Mouse (Mus musculus) kidney, postnatal 0 days (tissue): ENCODE measurements at regions not wholly inside any gene's neighbourhood (a gene's known extent, or its start where the extent isn't known, plus 50 kb on each side); places are given as distances from the start of the nearest gene placed in this dataset.
"Not testable (repeated sequence)": the region's sequence is repeated elsewhere in the genome, so short reads cannot be mapped to it uniquely, and the experiment has no call there.

Source experiments
- ATAC-seq: fragments of 200-750 bp; cut with Nextera tagmentation; replicated peaks from 2 replicates; pipeline ENCODE4 v1.8.0; 2017; ENCODE audit warnings: low read depth, moderate number of reproducible peaks, moderate TSS enrichment, moderate library complexity; ENCODE audit not compliant: low FRiP score
- DNase-seq: peaks from one replicate; pipeline ENCODE4 v3.0.0-alpha.2; 2016; ENCODE audit warnings: low spot score
- H3K27ac ChIP-seq: fragments of 300-500 bp; sonication (generic); 2 replicates; pipeline ENCODE4 v1.5.1; 2014; ENCODE audit warnings: mild to moderate bottlenecking
- H3K27me3 ChIP-seq: fragments of 300-500 bp; sonication (generic); 2 replicates; pipeline ENCODE4 v1.6.1; 2014; ENCODE audit warnings: low read length, mixed read lengths; ENCODE audit not compliant: insufficient read depth
- H3K36me3 ChIP-seq: fragments of 300-500 bp; sonication (generic); 2 replicates; pipeline ENCODE4 v1.6.1; 2014; ENCODE audit warnings: low read length, mixed read lengths; ENCODE audit not compliant: insufficient read depth
- H3K4me1 ChIP-seq: fragments of 300-500 bp; sonication (generic); replicated peaks from 2 replicates; pipeline ENCODE4 v1.6.1; 2014; ENCODE audit warnings: antibody characterized with exemption, low read length, mixed read lengths; ENCODE audit not compliant: insufficient read depth
- H3K4me2 ChIP-seq: fragments of 300-500 bp; sonication (generic); 2 replicates; pipeline ENCODE4 v1.6.1; 2014; ENCODE audit warnings: mild to moderate bottlenecking, low read length, moderate library complexity, mixed read lengths
- H3K4me3 ChIP-seq: fragments of 300-500 bp; sonication (generic); replicated peaks from 2 replicates; pipeline ENCODE4 v1.5.1; 2014; ENCODE audit warnings: low read depth, low read length
- H3K9ac ChIP-seq: fragments of 300-500 bp; sonication (generic); 2 replicates; pipeline ENCODE4 v1.6.1; 2014; ENCODE audit warnings: low read depth, low read length
- H3K9me3 ChIP-seq: fragments of 300-500 bp; sonication (generic); replicated peaks from 2 replicates; pipeline ENCODE4 v1.6.1; 2016; ENCODE audit warnings: low read length, inconsistent platforms, mixed read lengths
- CTCF ChIP-seq: IDR thresholded peaks from 2 replicates; pipeline ENCODE4 v1.5.1; 2016; ENCODE audit warnings: antibody characterized with exemption, low read depth, mild to moderate bottlenecking, moderate library complexity
- WGBS: fragments of 180-500 bp; shearing (Covaris S2); extraction: QIAGEN DNeasy Blood & Tissue Kit; methylation state at CpG from one replicate; pipeline ENCODE4 v1.1.7; 2014; 5-methylcytosine and 5-hydroxymethylcytosine counted together

GRCm38 (mm10) chr9:33691731-33692130 is 794.0 kb upstream of the Kirrel3 start:
- 80% methylated on average over 4 of the region's 4 CpGs for WGBS
- H3K4me3 ChIP-seq: no peak overlapping the region
- no peaks in the 10 kb centered on the region for H3K36me3 ChIP-seq
- no peak for TF ChIP-seq CTCF
- H3K4me1 ChIP-seq: no peaks in the 10 kb centered on the region
- ATAC-seq (no peak), DNase-seq (no peak)
- H3K27ac ChIP-seq: no peak overlapping the region
- no peaks in the 10 kb centered on the region for H3K9me3 ChIP-seq
- no peak overlapping the region for H3K9ac ChIP-seq
- H3K27me3 ChIP-seq: no peaks in the 10 kb centered on the region
- no peak overlapping the region for H3K4me2 ChIP-seq

DNA sequence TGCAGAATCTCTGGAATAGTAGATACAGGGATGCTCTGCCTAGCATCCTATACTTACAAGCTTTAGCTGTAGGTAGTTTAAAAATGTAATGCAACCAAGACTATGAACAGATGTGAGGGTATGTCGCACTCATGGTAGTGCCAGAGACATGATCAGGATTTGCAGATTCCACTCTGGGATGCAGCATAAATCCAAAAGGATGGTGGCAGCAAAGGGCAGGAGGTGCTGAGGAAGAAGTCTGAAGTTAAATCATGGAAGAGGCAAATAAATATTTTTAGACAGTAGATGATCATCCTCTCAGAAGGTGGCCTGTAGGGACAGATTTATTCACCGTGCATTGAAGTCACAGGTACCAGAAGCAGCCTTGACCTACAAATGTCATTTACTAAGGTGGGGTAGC is 768.1 kb upstream of the Kirrel3 start:
- Histone ChIP-seq H3K27me3 (no peaks in the 10 kb centered on the region), H3K9me3 (no peaks in the 10 kb centered on the region), H3K9ac (no peak overlapping the region), H3K27ac (no peak overlapping the region), H3K36me3 (no peaks in the 10 kb centered on the region), H3K4me2 (no peak overlapping the region), H3K4me1 (no peaks in the 10 kb centered on the region), H3K4me3 (no peak overlapping the region)
- ATAC-seq (no peak), DNase-seq (no peak)
- peak; percentile 15; the same call in 1 of the 2 replicates for TF ChIP-seq CTCF
- 80% methylated on average over 2 of the region's 2 CpGs for WGBS

GRCm38 (mm10) chr9:33724811-33725210 is 760.9 kb upstream of the Kirrel3 start:
- 84% methylated on average over 1 of the region's 1 CpGs for WGBS
- no peak for DNase-seq

DNA sequence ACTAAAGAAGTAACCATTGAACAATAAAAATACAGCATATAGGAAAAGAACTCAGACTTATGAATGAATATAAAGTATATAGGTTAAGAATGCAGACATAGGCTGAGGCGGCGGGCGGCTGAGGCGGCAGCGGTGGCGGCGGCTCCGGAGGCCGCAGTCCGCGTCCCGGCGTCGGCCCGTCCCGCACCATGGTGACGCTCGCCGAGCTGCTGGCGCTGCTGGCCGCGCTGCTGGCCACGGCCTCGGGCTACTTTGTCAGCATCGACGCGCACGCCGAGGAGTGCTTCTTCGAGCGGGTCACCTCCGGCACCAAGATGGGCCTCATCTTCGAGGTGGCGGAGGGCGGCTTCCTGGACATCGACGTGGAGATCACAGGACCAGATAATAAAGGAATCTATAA is 757.6 kb upstream of the Kirrel3 start:
- WGBS: 85% methylated on average over 20 of the region's 37 CpGs
- H3K9ac ChIP-seq, H3K4me1 ChIP-seq, H3K36me3 ChIP-seq, H3K9me3 ChIP-seq, H3K27me3 ChIP-seq, H3K4me3 ChIP-seq, DNase-seq, H3K27ac ChIP-seq, ATAC-seq, H3K4me2 ChIP-seq: not testable (repeated sequence)

More at GRCm38 (mm10) chr9:33724811-33725210, 760.9 kb upstream of the Kirrel3 start:
- no peaks in the 10 kb centered on the region for H3K27me3 ChIP-seq
- ATAC-seq: no peak
- TF ChIP-seq CTCF: no peak
- no peak overlapping the region for H3K4me3 ChIP-seq
- H3K27ac ChIP-seq: no peak overlapping the region
- H3K9me3 ChIP-seq: no peaks in the 10 kb centered on the region
- no peaks in the 10 kb centered on the region for H3K4me1 ChIP-seq
- no peaks in the 10 kb centered on the region for H3K36me3 ChIP-seq
- H3K9ac ChIP-seq: no peak overlapping the region
- no peak overlapping the region for H3K4me2 ChIP-seq

DNA sequence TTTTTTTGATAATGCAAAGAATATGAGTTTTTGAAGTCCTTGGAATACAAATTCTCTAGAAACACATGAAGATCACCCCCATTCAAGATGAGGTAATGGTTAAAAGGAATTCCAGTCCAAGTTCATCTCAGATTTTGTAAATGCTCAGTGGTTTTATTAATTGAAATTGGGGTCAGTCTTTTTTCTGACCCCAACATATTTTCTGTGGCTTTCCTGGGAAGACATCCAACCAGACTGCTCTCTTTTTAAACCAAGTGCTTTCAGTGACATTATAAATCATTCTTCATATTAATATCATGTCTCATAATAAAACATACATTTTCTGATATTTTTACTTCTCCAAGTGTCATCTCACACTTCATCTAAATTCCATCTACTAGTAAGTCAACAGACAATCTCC is 725.0 kb upstream of the Kirrel3 start:
- TF ChIP-seq CTCF: no peak
- H3K4me1 ChIP-seq: no peaks in the 10 kb centered on the region
- H3K4me2 ChIP-seq: no peak overlapping the region
- H3K27me3 ChIP-seq: no peaks in the 10 kb centered on the region
- no peak overlapping the region for H3K27ac ChIP-seq
- H3K4me3 ChIP-seq: no peak overlapping the region
- no peaks in the 10 kb centered on the region for H3K36me3 ChIP-seq
- H3K9me3 ChIP-seq: no peaks in the 10 kb centered on the region
- ATAC-seq (no peak), DNase-seq (peak; percentile 67)
- no peak overlapping the region for H3K9ac ChIP-seq

DNA sequence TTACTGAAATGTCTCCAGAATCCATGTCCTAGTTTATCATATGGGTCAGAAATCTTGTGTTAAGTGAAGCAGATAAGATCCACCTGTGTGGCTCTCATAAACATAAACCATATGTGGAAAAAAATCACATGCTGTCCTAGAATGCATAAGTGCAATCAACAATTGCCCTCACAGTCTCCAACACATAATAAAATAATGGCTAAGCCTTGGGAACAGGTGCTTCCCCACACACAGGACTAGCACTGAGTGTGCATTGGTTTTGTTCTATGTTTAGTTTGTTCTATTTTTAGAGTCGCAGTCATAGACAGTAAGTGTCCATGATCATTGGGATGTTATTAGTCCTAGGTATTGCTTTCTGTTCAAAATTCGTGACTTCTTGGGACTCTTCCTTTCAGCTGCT is 719.5 kb upstream of the Kirrel3 start:
- H3K4me3 ChIP-seq: no peak overlapping the region
- H3K9ac ChIP-seq: no peak overlapping the region
- DNase-seq (no peak), ATAC-seq (no peak)
- H3K27ac ChIP-seq: no peak overlapping the region
- TF ChIP-seq CTCF: no peak
- H3K36me3 ChIP-seq: no peaks in the 10 kb centered on the region
- no peaks in the 10 kb centered on the region for H3K4me1 ChIP-seq
- no peaks in the 10 kb centered on the region for H3K27me3 ChIP-seq
- WGBS: 91% methylated on average over 2 of the region's 2 CpGs
- no peaks in the 10 kb centered on the region for H3K9me3 ChIP-seq
- no peak overlapping the region for H3K4me2 ChIP-seq

DNA sequence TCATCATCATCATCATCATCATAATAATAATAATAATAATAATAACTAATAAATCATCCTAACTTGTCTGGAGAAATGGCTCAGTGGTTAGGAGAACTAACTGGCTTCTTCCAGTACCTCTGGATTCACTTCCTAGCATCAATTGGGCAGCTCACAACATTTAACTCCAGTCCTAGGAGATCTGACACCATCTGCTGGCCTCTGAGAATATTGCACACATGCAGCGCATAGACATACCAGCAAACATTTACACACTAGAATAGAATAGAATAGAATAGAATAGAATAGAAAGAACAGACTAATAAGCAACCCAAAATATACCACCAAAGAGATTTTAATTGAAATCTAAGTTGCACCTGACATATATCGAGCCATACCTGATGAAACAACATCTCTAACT is 715.9 kb upstream of the Kirrel3 start:
- H3K4me2 ChIP-seq: no peak overlapping the region
- peak; percentile 23; the same call in 1 of the 2 replicates for TF ChIP-seq CTCF
- H3K27me3 ChIP-seq: no peaks in the 10 kb centered on the region
- DNase-seq (no peak), ATAC-seq (no peak)
- no peak overlapping the region for H3K9ac ChIP-seq
- H3K36me3 ChIP-seq: no peaks in the 10 kb centered on the region
- WGBS: 92% methylated on average over 2 of the region's 2 CpGs
- no peak overlapping the region for H3K4me3 ChIP-seq
- no peaks in the 10 kb centered on the region for H3K4me1 ChIP-seq
- H3K27ac ChIP-seq: no peak overlapping the region
- H3K9me3 ChIP-seq: no peaks in the 10 kb centered on the region
